Mouse (Mus musculus) right cerebral cortex, adult 2 months (tissue): ENCODE data around the gene Rpp25.

Source experiments
- DNase-seq, 2 experiments: peaks; one replicate each; pipeline ENCODE4 v3.0.0; 2021 to 2022; ENCODE audit warnings: low spot score in 2 of 2

The Rpp25 gene

DNA sequence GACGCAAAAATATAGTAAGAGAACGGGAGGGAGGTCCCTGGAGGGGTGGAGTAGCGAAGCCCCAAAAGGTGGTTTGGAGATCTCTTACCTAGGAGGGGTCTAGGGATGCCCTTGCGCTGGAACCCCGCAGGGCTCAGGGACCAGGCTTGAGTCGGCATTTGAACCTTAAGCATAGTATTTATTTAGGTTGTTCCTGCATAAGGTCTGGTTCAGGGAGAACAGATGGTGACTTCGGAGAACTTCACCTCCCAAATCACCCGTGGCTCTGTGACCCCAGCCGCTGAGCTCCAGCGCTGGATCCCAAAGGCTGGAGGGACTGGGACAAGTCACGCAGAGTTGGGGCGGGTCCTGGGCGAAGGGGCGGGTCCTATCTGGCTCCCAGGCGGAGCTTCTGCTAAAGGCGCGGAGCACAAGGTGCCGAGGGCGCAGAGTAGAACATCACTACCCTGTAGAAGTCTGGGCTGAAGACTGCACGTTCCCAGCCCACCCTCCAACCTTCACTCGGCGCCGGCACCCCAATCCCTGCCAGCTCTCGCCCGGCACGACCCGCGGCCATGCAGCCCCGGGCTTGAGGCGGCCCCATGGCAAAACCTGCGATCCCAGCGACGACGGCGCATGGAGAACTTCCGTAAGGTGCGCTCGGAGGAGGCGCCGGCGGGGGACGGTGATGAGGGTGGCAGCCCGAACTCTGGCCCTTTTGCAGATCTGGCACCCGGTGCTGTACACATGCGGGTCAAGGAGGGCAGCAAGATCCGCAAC, at the start of gene Rpp25:
Gene Rpp25, plus strand, starts transcription at position 405 of the 759 bp plus-strand sequence.
- peak; percentile 38 to 55 for DNase-seq

DNA sequence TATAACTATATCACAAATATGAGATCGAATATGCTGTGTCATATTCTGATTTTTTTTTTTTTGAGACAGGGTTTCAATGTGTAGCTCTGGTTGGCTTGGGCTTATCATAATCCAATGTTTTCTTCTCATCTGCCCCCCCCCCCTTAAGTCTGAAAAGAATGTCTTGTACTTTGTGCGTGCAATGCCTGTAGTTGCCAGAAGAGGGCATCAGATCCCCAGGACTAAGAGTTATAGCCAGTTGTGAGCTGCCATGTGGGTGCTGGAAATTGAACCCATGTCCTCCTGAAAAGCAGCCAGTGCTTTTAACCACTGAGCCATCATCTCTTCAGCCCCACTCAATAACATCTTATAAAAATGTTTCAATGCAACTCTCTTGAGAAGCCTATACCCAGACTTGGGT, 44.1 kb upstream of the Rpp25 start:
- no peak for DNase-seq

DNA sequence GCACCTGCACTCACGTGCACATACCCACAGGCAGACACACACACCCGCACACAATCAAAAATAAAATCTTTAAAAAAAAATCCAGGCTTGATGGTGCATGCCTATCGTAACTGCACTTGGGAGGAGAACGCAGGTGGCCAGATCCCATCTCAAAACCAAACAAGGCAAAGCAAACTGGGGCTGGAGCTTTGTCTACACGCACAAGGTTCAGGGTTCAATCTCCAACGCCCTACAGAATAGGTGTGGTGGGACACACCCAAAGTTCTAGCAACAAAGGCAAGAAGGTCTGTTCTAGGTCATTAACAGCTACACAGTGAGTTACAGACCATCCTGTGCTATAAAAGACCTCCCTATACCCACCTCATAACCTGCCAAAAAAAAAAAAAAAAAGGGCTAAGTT, 41.0 kb upstream of the Rpp25 start:
- no peak for DNase-seq

DNA sequence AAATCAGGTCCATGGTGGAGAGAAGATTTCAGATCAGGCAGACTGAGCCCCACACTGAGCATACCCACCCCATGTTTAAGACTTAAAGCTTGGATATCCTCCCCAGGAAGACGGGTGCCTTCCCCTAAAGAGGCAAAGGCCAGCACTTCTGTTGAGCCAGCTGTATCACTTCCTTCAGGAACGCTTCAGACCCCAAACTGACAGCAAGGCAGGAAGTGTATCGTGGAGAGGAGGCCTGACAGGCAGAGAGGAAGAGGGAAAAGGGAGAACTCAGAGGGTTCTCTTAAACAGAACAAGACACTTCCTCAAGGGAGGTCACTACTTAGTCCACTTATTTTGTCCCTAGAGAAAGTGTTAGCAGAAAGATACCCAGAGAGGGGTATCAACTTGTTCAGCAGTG, 37.7 kb upstream of the Rpp25 start:
- no peak for DNase-seq

DNA sequence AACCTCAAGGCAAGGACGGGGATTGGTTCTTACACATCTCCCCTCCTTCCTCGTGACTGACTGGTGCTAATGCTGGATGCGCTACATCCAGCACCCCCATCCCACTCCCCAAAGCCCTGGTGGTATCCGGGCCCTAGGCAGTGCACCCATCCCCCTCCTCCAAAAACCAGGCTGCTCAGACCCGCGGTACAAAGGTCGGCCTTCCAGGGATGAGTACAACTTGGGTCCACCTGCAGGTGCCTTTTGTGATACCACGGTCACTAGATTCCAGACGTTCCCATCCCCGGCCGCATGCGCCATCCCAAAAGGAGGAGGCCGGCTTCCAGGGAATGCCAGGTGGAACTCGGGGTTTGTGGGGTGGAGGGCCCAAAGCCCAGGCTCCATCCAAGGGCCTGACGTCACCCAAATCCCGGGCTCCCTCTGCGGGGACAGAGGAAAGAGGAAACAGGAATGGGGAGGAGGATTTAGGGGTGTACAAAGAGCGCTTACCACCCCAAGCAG, 36.5 kb upstream of the Rpp25 start:
- DNase-seq: peak; percentile 45 to 52

DNA sequence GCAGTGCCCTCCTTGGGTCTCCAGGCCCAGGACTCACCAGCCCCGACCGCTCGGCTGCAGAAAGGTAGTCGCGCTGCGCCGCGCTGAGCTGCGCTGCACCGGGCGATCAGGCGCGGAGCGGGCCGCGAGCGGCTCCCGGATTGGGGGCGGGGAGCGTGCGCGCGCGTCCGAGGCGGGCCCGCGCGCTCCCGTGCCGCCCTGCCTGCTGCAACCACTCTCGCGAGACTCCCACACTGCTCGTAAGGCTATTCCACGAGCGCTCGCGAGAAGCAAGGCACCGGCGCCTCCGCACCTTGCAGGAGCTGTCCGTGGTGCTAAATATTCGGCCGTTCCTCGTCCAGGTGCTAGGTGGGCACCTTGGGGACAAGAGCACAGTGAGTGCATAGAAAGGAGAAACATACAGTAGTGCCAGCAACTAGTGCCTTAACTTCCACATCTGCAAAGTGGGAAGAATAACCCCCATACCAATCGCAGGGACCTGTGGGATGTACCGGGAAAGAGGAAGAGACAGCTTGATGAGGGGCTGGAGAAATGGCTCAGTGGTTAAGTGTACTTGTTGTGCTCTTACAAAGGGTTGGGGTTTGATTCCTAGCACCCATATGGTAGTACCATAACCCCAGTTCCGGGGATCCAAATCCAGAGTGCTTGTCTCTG, 35.8 kb upstream of the Rpp25 start, which contains the start of gene Scamp5:
Gene Scamp5, minus strand, starts transcription at position 165 of the 654 bp plus-strand sequence.
- DNase-seq: peak; percentile 89 to 90

DNA sequence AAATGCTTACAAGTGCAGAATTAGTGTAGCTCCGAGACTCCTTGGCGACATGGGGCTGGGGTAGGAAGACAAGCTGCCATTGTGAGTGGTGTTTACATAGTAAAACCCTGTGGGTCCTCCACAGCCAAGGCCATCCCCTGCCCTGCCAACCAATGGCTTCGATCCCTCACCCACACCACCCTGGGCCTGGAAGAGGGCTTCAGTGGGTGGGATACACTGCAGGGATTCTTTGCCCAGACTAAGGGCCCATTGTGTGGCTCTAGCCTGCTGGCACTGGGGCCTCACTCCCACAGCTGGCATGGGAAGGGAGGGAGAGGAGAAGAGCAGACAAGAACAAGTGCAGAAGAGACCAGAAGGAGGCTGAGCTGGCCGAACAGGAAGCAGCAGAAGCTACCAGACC, 34.9 kb upstream of the Rpp25 start:
- peak; percentile 23 to 32 for DNase-seq

DNA sequence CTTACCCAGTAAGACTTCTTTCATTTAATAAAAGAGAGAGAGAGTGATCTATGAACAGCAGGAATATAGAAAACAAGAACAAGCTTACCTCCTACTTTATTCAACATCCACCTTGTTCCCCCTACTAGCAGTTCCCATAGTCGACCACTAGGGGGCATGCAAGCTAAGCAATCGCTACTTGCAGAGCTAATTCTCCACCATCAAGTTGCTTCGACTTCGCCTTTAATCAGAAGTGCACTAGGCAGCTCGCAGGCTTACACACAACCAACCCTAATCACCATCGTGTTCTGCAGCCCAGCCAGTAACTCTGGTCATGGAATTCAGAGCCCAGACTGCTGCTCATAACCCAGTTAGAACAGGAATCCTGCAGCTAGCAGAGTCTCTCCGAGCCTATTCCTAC, 18.1 kb upstream of the Rpp25 start:
- DNase-seq: peak; percentile 87 to 93

DNA sequence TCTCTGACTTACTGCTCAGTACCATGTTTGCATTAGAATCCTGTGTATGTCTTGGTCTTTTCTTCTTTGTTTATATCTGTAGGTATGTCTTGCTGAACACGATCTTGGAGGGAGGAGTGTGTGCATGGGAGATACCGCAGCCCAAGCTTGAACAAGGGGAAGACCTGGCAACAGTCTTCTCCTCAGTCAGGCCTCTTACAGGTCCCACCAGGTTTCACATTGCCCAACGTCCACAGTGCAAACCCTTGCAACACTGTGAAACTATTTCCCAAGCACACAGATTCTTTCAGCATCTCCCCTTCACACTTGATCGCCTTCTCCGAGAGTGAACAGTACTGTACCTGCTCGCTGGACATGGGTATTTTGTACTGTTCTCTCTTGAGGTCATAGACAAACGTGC, 16.0 kb upstream of the Rpp25 start:
- no peak for DNase-seq

DNA sequence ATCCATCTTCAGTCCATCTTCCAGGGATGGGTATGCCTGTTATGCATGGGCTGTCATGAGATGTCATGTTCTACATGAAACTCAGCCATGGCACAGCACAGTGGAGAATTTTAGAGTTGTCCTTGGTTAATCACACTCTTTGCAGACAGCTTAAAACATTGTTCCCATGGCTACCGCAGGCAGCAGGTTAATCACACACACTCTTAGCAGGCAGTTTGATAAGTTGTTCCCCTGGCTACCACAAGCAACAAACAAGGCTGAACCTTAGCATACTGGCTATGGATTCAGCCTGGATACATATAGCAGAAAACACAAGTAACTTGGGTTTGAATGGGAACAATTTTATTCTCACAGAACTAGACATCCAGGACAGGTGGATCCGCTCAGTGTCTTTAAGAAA, 10.3 kb upstream of the Rpp25 start:
- DNase-seq: no peak

DNA sequence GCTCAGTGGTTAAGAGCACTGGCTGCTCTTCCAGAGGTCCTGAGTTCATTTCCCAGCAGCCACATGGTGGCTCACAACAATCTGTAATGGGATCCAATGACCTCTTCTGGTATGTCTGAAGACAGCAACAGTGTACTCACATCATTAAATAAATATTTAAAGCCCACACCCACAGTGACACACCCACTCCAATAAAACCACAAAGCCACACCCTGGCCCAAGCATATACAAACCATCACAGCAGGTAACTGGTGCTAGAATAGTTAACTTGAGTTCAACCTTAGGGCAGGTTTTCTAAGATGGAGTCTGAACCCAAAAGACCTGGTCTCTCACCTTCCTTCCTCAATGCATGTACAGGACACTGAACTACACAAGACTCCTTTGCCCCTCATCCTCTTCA, 8.9 kb upstream of the Rpp25 start:
- no peak for DNase-seq

DNA sequence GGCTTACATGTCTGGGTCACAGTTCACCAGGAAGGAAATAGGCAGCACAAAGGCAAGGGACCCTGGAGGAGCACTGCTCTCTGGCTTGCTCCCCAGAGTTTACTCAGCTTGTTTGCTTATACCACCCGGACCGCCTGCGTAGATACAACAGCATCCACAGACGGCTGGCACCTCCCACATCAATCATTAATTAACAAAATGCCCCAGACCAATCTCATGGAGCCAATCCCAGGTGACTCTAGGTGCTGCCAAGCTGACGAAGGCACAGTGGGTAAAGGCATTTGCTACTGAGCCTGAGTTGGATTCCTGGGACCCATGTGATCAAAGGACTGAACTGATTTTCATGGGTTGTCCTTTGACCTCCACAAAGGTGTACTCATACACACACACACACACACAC, 6.6 kb upstream of the Rpp25 start:
- no peak for DNase-seq

DNA sequence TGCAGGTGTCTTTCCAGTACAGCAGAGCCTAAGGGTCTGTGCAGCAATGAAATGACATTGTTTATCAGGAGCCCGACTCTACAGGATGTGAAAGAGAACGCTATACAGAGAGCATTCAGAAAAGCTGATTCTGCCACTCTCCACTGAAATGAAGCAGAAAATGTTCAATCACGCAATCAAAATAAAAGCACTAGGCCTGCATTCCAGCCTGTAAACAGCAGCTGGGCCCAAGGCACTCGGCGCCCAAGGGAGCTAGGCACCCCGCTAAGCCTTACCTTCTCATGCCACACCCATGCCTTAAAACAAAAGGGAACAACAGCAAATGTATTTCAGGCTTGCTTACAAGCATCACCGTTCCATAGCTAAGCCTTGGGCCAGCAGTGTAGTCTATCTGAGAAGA, 5.3 kb upstream of the Rpp25 start:
- DNase-seq: no peak

DNA sequence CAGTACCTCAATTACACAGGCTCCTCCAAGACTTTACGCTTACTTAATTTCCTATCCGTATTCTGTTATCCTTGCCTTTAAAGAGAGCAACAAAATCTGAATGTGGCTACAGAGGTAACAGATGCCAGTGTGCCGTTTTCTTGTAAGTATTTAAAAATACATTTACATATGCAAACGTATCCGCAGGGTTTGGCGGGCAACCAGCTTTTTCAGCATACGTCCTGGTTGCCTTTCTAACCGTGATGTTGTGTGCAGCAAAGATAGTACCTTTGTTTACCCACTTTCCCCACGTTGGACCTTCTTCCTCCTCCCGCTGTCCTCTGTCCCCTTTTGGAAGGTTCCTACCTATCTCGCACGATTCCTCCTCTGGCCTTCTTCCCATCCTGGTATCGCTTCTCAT, 2.4 kb upstream of the Rpp25 start:
- peak; percentile 49 to 59 for DNase-seq

DNA sequence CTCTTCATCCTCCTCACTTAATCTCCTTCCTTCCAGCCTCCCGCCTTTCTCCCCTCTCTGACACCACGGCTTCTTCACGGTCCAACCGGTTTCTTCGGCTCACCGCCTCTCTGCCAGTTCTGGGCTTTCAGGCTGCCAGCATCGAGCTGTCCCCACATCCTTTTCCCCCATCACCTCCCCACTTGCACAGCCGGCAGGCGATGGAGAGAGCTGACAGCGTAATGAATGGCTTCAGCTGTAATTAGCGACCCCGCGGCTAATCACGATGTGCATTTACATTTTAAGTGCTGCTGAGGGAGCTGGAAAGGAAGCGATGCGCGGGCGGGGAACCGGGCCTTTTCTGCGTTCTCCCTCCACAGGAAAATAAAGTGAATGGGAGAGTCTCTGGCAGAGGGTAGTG, 2.0 kb upstream of the Rpp25 start:
- DNase-seq: peak; percentile 54 to 61

DNA sequence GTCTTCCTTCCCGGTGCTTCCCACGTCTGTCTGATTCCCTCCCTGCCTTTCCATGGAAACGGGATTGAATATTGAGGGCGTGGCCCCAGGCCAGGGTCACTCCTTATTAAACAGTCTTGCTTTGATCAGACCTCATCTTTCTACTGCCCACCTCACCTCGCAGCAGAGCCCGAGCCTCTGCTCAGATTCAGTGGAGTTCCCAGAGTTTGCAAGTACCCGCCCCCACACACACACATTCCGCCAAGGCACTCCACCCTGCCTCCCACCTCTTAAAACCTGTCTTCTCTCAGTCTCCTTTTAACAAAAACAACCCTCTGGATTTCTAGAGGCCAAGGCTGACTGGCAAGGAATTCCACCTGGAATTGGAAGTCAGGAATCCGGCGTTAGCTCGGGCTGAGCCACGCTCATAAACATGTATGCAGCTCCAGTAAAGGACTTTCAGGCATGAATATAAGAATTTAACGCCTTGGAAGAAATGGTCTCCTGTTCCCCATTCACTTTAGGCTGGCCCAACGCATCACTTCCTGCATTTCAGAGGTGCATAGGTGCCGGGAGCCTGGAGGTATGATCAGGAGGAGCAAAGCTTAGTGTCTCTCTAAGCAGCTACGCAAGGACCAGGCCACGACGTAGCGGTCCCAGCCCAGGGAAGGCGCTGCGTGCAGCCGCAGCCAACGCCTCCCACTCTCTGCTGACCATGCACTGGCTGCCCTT, 760 bp upstream of the Rpp25 start:
- peak; percentile 48 to 50 for DNase-seq

DNA sequence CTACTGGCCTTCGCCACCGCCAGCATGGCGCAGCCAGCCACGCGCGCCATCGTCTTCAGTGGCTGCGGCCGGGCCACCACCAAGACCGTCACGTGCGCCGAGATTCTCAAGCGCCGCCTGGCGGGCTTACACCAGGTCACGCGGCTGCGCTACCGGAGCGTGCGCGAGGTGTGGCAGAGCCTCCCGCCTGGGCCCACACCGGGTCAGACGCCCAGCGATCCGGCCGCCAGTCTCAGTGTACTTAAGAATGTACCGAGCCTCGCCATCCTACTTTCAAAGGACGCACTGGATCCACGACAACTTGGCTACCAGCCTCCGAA, 515 bp downstream of the Rpp25 start:
- DNase-seq: peak; percentile 53 to 55

DNA sequence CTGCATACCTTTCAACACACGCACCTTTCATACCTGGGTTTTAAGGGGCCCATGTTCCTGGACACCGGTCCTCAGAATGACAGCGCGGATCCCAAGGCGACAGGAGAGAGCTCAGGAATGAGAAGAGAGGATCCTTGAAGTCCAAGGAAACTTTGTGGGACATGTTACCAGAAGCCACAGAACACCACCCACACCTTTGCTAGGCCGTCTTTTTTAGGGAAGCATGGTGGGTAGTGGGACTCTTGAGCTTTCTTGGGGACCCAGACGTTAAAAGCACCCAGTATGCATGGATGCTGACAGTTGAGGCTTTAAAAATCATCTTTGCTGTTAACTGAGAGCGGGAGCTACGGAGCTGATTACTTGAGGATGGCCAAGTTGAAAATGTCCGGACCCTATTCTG, 1.1 kb downstream of the Rpp25 start:
- DNase-seq: no peak

DNA sequence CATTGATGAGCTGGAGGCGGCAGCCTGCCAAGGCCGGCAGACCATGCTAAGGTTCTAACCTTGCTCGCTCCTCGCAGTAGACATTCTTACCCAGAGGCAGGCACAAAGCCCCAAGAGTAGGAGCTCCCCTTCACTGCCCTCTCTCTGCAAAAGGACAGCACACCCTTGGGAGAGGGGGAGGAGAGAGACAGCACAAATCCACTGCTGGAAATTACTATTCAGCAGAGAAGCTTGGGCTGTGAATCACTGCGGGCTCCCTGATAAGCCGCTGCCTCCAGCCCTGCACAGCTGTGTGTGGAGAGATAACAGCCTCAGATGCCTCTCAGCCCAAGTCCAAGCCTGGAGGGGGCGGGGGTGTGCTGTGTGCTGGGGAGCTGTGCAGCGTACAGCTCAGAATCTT, 1.9 kb downstream of the Rpp25 start:
- peak; percentile 62 for DNase-seq

DNA sequence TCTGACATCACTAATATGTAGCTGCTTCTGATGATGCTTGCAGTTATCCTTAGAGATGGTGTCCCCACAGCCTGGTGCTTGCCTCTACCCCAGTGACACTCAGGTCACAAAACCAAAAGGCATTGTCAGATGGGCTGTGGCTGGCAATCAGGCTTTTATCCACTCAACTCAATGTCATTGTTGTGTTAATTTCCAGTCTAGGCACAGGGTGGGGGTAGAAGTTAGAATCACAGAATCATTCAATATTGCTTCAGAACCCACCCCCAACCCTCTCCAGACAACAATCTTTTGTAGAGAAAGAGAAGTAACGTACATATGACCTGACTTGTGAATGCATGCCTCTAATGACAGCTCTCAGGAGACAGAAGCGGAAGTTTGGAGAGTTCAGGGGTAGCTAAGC, 6.8 kb downstream of the Rpp25 start:
- no peak for DNase-seq

DNA sequence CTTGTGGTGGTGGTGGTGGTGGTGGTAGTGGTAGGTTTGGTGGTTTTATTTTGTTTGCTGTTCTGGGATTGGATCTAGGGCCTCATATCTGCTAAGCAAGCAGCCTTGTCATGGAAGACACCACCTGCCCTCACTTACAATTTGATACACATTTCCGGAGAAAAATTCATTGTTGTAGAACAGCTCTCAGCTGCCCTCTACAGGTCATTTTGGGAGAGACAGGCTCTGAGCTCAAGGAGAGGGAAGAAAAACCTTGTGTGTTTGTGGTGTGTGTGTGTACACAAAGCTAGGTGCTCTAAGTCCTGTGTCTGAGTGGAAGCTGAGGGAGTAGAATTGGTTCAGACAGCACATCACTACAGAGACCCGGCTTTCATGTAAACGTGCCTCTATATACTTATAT, 13.3 kb downstream of the Rpp25 start:
- DNase-seq: peak; percentile 73 to 77

DNA sequence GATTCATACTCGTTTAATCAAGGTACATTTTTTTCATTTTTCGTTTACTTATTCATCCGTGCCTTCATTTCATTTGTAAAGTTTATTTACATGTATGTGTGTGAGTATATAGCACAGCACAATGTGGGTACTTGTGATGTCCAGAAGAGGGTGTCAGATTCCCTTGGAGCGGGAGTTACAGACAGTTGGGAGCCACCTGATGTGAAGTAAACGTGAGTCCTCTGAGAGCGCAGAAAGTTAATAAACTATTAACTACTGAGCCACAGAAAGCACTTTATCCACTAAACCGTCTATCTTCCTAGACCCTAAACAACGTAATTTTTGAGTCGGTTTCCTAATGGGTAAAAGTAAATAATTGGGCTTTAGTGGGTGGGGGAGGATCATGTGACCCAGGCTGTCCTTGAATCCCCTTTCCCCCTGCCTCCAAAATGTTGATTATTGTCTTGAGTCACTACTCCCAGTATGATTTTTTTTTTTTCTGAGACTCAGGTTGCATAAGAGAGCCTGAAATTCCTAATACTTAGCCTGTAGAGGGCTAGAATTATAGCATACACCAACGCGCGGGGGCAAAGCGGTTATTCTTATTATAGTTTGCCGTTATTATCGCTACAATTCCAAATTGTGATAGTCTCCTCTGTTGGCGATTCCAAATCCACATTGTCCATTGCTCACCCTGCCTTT, 16.7 kb downstream of the Rpp25 start:
- no peak for DNase-seq
